Mouse (Mus musculus) thymus, adult 2 months (tissue): ENCODE measurements around the gene Vmn1r220.
"Not testable (repeated sequence)": the region's sequence is repeated elsewhere in the genome, so short reads cannot be mapped to it uniquely, and the experiment has no call there.

Source experiments
- CTCF ChIP-seq: fragments of 200-500 bp; IDR thresholded peaks from 2 replicates; pipeline ENCODE4 v1.5.1; 2012; ENCODE audit warnings: mild to moderate bottlenecking, control low read depth, low read length, moderate library complexity, borderline replicate concordance; ENCODE audit not compliant: control insufficient read depth, poor library complexity, insufficient read depth; ENCODE audit errors: extremely low read depth
- POLR2A ChIP-seq: fragments of 200-500 bp; IDR thresholded peaks from 2 replicates; pipeline ENCODE4 v1.6.1; 2012; ENCODE audit warnings: mild to moderate bottlenecking, low read length, control low read depth, moderate library complexity; ENCODE audit not compliant: control insufficient read depth, poor library complexity, insufficient read depth; ENCODE audit errors: extremely low read depth

- TF ChIP-seq POLR2A, CTCF: not testable (repeated sequence)
Observed at GRCm38 (mm10) chr13:23203885-23204284, 16.1 kb upstream of the Vmn1r220 start.
